Mouse (Mus musculus) limb, embryonic 15.5 days (tissue): ENCODE measurements at regions not wholly inside any gene's neighbourhood (a gene's known extent, or its start where the extent isn't known, plus 50 kb on each side); places are given as distances from the start of the nearest gene placed in this dataset.
"Not testable (repeated sequence)": the region's sequence is repeated elsewhere in the genome, so short reads cannot be mapped to it uniquely, and the experiment has no call there.

Experiments
- ATAC-seq: fragments of 200-750 bp; cut with Nextera tagmentation; 2 replicates; pipeline ENCODE4 v1.8.0; 2017; ENCODE audit warnings: low read depth, moderate TSS enrichment; ENCODE audit not compliant: insufficient number of reproducible peaks, low FRiP score, low TSS enrichment
- H3K27ac ChIP-seq: fragments of 300-500 bp; sonication (generic); 2 replicates; pipeline ENCODE4 v1.5.1; 2015; ENCODE audit warnings: moderate library complexity, mild to moderate bottlenecking, inconsistent platforms
- H3K27me3 ChIP-seq: fragments of 300-500 bp; sonication (generic); 2 replicates; pipeline ENCODE4 v1.6.1; 2015; ENCODE audit warnings: inconsistent platforms
- H3K36me3 ChIP-seq: fragments of 300-500 bp; sonication (generic); 2 replicates; pipeline ENCODE4 v1.6.1; 2015; ENCODE audit warnings: inconsistent platforms
- H3K4me1 ChIP-seq: fragments of 300-500 bp; sonication (generic); 2 replicates; pipeline ENCODE4 v1.6.1; 2015; ENCODE audit warnings: inconsistent platforms
- H3K4me2 ChIP-seq: fragments of 300-500 bp; sonication (generic); 2 replicates; pipeline ENCODE4 v1.6.1; 2015; ENCODE audit warnings: mild to moderate bottlenecking, inconsistent platforms
- H3K4me3 ChIP-seq: fragments of 300-500 bp; sonication (generic); 2 replicates; pipeline ENCODE4 v1.5.1; 2015; ENCODE audit warnings: mild to moderate bottlenecking, inconsistent platforms
- H3K9ac ChIP-seq: fragments of 300-500 bp; sonication (generic); 2 replicates; pipeline ENCODE4 v1.6.1; 2015; ENCODE audit warnings: inconsistent platforms
- H3K9me3 ChIP-seq: fragments of 300-500 bp; sonication (generic); 2 replicates; pipeline ENCODE4 v1.6.1; 2016; ENCODE audit warnings: inconsistent platforms
- WGBS: fragments of 180-500 bp; shearing (Covaris S2); methylation state at CpG from one replicate; pipeline ENCODE4 v1.1.7; 2015; 5-methylcytosine and 5-hydroxymethylcytosine counted together

GRCm38 (mm10) chr13:73071032-73071431 lies 189.2 kb upstream of the Irx4 start:
- Histone ChIP-seq H3K4me3 (no peak overlapping the region), H3K27ac (no peak overlapping the region), H3K4me2 (no peak overlapping the region), H3K4me1 (0 out of 2 replicates have a peak, but pooled peaks cover 5% of the 10 kb centered on the region), H3K36me3 (no peaks in the 10 kb centered on the region), H3K27me3 (peaks cover 15% of the 10 kb centered on the region; the same call in 1 of the 2 replicates), H3K9ac (no peak overlapping the region), H3K9me3 (no peaks in the 10 kb centered on the region)
- ATAC-seq = no peak
- 37% methylated on average over 8 of the region's 8 CpGs for WGBS

DNA sequence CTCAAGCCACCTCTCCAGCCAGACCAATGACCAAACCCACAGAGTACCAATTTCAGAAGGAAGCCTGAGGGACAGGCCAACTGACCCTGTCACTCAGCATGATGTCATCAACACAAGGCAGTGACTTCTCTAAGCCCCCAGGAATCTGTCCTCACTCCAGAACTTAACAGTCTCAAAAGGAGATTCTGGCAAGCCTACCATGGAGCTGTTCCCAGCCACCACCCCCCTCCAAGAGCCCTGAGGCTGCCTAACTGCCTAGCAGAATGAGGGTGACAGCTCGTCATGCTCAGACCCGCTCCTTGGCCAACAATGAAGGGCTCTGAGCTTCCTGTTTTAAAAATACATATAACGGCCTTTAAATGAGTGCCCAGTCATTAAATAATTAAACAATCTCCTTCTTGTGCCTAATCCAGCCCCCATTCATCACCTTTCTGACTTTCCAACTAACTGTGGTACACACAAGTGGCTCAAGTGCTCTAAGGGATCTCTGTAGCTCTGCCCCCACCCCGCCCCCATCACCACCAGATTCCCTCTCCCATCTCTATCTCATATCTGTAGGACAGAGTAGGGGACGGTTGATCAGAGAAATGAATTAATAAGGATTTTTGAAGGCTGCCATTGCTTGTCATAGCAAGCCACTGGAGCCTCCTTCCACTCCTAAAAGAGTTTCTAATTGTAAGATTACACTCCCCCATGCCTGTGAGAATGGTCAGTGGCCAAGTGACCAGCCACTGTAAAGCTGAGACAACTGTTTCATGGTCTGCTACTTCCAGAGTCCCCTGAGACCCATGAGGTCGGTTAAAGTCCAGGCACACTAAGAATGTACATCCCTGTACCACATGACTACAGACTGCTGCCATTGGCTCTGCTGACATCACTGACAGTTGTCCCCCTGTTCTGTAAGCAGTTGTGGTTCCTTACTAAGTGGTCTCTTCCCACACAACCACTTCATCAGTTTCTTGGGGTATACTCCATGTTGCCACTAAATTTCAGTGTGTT lies 188.1 kb upstream of the Irx4 start:
- Histone ChIP-seq H3K4me1 (0 out of 2 replicates have a peak, but pooled peaks cover 5% of the 10 kb centered on the region), H3K4me2 (no peak overlapping the region), H3K9ac (no peak overlapping the region), H3K36me3 (no peaks in the 10 kb centered on the region), H3K9me3 (no peaks in the 10 kb centered on the region), H3K27ac (no peak overlapping the region), H3K27me3 (peaks cover 15% of the 10 kb centered on the region; the same call in 1 of the 2 replicates), H3K4me3 (no peak overlapping the region)
- 45% methylated on average over 6 of the region's 6 CpGs for WGBS
- ATAC-seq = no peak

DNA sequence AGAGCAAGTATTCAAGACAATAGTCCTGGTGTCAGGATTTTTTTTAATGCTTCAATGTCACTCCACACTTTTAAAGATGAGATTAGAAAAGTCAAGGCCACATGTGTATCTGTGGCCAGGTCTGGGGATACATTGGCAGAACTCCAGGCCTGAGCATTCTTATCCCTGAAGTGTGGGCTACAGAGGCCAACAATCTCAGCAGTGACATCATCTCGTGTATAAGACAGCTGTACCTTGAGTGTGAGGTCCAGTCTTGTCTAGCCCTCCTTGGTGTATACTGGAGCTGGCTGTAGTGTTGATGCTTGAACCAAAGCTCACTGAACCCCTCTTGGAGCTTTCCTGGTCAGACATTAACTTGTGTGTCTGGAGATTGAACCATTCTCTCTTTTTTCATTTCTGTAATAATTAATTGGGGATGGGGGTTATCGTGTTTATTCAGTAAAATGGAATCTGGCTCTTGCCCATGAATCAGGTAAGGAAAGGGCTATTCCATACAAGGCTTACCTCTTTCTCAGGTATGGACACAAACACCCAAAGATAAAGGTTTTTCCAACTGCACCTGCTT lies 182.3 kb upstream of the Irx4 start:
- WGBS = 63% methylated on average over 2 of the region's 2 CpGs
- Histone ChIP-seq H3K4me1 (no peaks in the 10 kb centered on the region), H3K36me3 (no peaks in the 10 kb centered on the region), H3K4me3 (no peak overlapping the region), H3K9ac (no peak overlapping the region), H3K4me2 (no peak overlapping the region), H3K9me3 (no peaks in the 10 kb centered on the region), H3K27me3 (no peaks in the 10 kb centered on the region), H3K27ac (no peak overlapping the region)
- no peak for ATAC-seq

DNA sequence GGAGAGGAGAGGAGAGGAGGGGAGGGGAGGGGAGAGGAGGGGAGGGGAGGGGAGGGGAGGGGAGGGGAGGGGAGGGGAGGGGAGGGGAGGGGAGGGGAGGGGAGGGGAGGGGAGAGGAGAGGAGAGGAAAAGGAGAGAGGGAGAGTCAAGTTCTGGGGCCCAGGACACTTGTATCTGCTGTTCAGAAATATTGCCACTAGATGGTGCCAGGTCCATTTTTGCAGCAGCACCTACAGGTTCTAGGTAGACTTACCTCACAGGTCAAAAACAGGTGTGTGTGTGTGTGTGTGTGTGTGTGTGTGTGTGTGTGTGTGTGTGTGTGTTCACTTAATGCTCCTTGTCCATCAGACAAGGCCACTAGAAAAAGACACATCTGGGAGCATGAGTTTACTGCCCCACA lies 172.5 kb upstream of the Irx4 start:
- H3K27ac ChIP-seq, H3K27me3 ChIP-seq, H3K4me1 ChIP-seq, H3K36me3 ChIP-seq, H3K4me3 ChIP-seq, H3K4me2 ChIP-seq, H3K9ac ChIP-seq, H3K9me3 ChIP-seq, ATAC-seq: not testable (repeated sequence)

- H3K9me3 ChIP-seq = no peaks in the 10 kb centered on the region
- H3K4me1 ChIP-seq = no peaks in the 10 kb centered on the region
- no peaks in the 10 kb centered on the region for H3K27me3 ChIP-seq
- H3K4me3 ChIP-seq = no peak overlapping the region
- H3K4me2 ChIP-seq = no peak overlapping the region
- H3K9ac ChIP-seq = no peak overlapping the region
- no peaks in the 10 kb centered on the region for H3K36me3 ChIP-seq
- no peak overlapping the region for H3K27ac ChIP-seq
- no peak for ATAC-seq
- WGBS = 42% methylated on average over 3 of the region's 3 CpGs
Observed at GRCm38 (mm10) chr13:73091886-73092285, 168.4 kb upstream of the Irx4 start.

DNA sequence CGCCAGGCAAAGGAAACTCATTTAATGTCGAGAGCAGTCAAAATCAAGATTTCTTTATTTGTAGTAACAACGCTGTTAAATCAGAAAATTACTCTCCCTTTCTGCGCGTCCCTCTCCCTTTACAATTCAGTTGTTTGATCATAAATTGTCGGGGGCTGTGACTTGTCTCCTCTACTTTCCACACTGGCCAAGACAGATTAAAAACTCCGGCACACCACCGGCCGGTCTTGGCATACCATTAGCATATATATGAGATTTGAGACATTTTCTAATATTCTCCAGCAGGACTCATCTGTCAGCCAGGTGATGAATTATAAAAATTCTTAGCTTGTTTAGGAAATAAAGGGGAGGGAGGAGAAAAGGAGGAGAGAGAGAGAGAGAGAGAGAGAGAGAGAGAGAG lies 162.8 kb upstream of the Irx4 start:
- no peak for ATAC-seq
- H3K27ac ChIP-seq = no peak overlapping the region
- H3K4me3 ChIP-seq = no peak overlapping the region
- no peaks in the 10 kb centered on the region for H3K36me3 ChIP-seq
- no peaks in the 10 kb centered on the region for H3K9me3 ChIP-seq
- 78% methylated on average over 9 of the region's 9 CpGs for WGBS
- H3K9ac ChIP-seq = no peak overlapping the region
- H3K27me3 ChIP-seq = no peaks in the 10 kb centered on the region
- no peaks in the 10 kb centered on the region for H3K4me1 ChIP-seq
- no peak overlapping the region for H3K4me2 ChIP-seq

- H3K4me1 ChIP-seq = no peaks in the 10 kb centered on the region
- no peak for ATAC-seq
- WGBS = 81% methylated on average over 1 of the region's 1 CpGs
- H3K9ac ChIP-seq = no peak overlapping the region
- no peaks in the 10 kb centered on the region for H3K9me3 ChIP-seq
- H3K27ac ChIP-seq = no peak overlapping the region
- no peak overlapping the region for H3K4me2 ChIP-seq
- no peaks in the 10 kb centered on the region for H3K27me3 ChIP-seq
- H3K36me3 ChIP-seq = no peaks in the 10 kb centered on the region
- no peak overlapping the region for H3K4me3 ChIP-seq
Observed at GRCm38 (mm10) chr13:73099407-73099806, 160.9 kb upstream of the Irx4 start.

DNA sequence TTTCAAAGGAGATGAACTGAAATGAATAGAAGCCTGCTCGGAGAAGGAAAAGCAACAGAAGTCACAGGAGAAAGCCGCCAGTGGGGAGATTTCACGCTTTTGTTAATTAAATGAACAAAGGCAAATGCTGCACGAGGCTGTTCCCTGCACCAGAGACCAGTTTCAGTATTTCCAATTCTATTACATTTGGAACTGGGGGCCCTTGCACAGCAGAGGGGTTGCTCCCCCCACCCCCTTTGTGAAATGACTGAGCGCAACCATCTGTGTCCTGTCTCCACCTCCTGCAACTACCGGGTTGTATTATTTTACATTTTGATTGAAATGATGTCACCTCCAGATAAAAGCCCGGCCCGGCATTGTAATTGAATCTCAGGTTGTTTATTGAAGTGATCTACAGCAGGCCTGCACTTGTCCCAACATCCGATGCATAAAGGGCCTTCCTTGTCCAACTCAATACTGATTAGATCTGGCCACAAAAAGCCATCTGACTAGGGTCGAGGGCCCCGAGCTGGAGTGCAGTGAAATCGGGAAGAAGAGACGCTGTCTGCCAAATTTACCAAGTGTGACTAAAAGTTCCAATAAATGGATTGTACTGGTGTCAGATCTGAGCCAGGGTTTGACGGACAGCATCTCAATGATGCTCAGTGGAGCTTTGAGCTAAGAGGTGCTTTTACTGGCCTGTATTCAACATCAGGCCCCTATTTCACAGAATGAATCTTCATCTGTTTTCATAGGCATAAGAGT lies 152.9 kb upstream of the Irx4 start:
- ATAC-seq = no peak
- 73% methylated on average over 14 of the region's 14 CpGs for WGBS
- no peaks in the 10 kb centered on the region for H3K27me3 ChIP-seq

DNA sequence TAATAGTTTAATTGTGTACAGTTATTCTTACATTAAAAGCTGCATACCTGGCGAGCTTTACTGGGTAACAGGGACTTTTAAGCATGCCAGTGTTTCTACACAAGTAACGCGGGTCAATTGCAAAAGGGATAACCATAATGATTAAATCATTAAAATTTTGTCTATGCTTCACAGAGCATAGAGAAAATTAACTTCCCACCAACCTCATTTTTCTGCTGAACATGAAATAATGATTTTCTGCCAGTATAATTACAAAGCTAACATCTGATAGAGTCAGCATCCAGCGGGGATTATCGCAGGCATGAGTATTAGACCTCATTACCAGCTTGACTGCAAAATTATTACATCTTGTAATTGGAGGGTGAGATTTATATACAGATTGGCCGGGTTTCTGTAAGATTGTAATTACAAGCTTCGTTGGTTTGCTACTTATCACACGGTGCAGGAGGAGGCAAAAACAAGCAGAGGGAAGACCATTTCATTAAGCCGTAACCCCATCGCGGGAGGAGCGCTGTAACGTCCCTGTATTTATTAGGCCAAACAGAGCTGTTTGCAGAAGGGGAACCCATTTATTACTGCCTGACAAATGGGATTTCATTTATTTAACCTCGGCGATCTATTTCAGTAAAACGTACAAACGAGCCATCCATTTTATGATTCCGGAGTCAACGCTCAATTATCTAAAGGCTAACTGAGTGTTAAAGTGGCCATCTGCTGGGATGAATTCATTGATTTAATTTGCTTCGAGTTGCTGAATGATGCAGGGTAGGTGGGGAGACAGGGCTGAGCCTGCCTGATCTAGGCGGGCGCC lies 143.3 kb upstream of the Irx4 start:
- no peaks in the 10 kb centered on the region for H3K36me3 ChIP-seq
- WGBS = 28% methylated on average over 22 of the region's 22 CpGs
- H3K4me2 ChIP-seq = peak overlapping the region; percentile 17; the same call in 1 of the 2 replicates
- no peaks in the 10 kb centered on the region for H3K27me3 ChIP-seq
- H3K4me3 ChIP-seq = no peak overlapping the region
- H3K27ac ChIP-seq = no peak overlapping the region
- H3K4me1 ChIP-seq = peaks cover 5% of the 10 kb centered on the region; the same call in 1 of the 2 replicates
- ATAC-seq = no peak
- no peaks in the 10 kb centered on the region for H3K9me3 ChIP-seq
- no peak overlapping the region for H3K9ac ChIP-seq

More for the DNA sequence above, 152.9 kb upstream of the Irx4 start:
- Histone ChIP-seq H3K36me3 (no peaks in the 10 kb centered on the region), H3K4me3 (no peak overlapping the region), H3K27ac (no peak overlapping the region), H3K9me3 (no peaks in the 10 kb centered on the region), H3K9ac (no peak overlapping the region), H3K4me1 (no peaks in the 10 kb centered on the region), H3K4me2 (no peak overlapping the region)

DNA sequence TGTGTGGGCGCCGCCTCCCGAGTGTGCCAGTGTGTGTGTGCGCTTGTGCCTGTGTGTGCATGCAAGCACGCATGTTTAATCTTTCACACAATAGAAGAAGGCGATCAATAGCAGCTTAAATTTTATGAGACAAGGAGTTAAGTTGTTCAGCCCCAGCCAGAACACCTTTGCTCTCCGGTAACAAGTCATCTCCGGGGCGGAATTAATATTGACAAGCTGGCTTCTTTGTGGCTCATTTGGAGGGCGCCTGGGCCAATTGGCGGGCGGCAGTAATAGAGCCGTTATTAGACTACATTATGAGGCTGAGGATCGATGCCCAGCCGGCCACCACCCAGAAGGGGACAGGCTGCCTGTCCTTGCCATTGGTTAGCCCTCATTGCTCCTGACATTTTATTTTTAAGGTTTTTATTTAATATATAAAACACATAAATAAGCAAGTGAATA lies 142.6 kb upstream of the Irx4 start:
- Histone ChIP-seq H3K9me3 (no peaks in the 10 kb centered on the region), H3K36me3 (no peaks in the 10 kb centered on the region), H3K9ac (no peak overlapping the region), H3K4me2 (peak overlapping the region; percentile 17; the same call in 1 of the 2 replicates), H3K27me3 (no peaks in the 10 kb centered on the region), H3K4me3 (no peak overlapping the region), H3K27ac (no peak overlapping the region), H3K4me1 (peaks cover 5% of the 10 kb centered on the region; the same call in 1 of the 2 replicates)
- no peak for ATAC-seq
- WGBS = 37% methylated on average over 15 of the region's 15 CpGs

- Histone ChIP-seq H3K4me1 (no peaks in the 10 kb centered on the region), H3K27ac (no peak overlapping the region), H3K4me2 (no peak overlapping the region), H3K9me3 (no peaks in the 10 kb centered on the region), H3K36me3 (no peaks in the 10 kb centered on the region), H3K27me3 (no peaks in the 10 kb centered on the region), H3K9ac (no peak overlapping the region), H3K4me3 (no peak overlapping the region)
- peak; percentile 19; the same call in 1 of the 2 replicates for ATAC-seq
- 83% methylated on average over 1 of the region's 1 CpGs for WGBS
Observed at GRCm38 (mm10) chr13:73122945-73123344, 137.3 kb upstream of the Irx4 start.
